Mouse (Mus musculus) G1E (cell line): ENCODE results near the gene A26c2. TPM values are rescaled to one million over a fixed set of nuclear protein-coding genes. Genes with fewer than 3 reads are reported as not detected.

Experiments
- ATAC-seq: 2 replicates; pipeline ENCODE4 v1.8.0; 2016; ENCODE audit warnings: mild to moderate bottlenecking; ENCODE audit not compliant: insufficient number of reproducible peaks, poor library complexity, low FRiP score, severe bottlenecking; ENCODE audit errors: extremely low read depth
- DNase-seq: peaks from one replicate; pipeline ENCODE4 v3.0.0; 2012; ENCODE audit warnings: low spot score
- H3K27me3 ChIP-seq: 2 replicates; pipeline ENCODE4 v1.6.1; 2012; ENCODE audit warnings: mild to moderate bottlenecking, low read length, inconsistent platforms; ENCODE audit not compliant: insufficient read depth
- H3K36me3 ChIP-seq: replicated peaks from 2 replicates; pipeline ENCODE3; 2012; ENCODE audit warnings: mild to moderate bottlenecking, inconsistent platforms
- H3K4me1 ChIP-seq: 2 replicates; pipeline ENCODE4 v1.6.1; 2012; ENCODE audit warnings: low read depth, low read length, inconsistent platforms, mixed read lengths; ENCODE audit not compliant: insufficient read depth
- H3K4me3 ChIP-seq: 2 replicates; pipeline ENCODE4 v1.5.1; 2012; ENCODE audit warnings: low read depth, mild to moderate bottlenecking, inconsistent platforms, low read length, moderate library complexity, mixed read lengths
- H3K9me3 ChIP-seq: replicated peaks from 2 replicates; pipeline ENCODE4 v1.6.1; 2012; ENCODE audit warnings: inconsistent platforms
- CTCF ChIP-seq: IDR thresholded peaks from 2 replicates; pipeline ENCODE4 v1.5.1; 2012; ENCODE audit warnings: low read depth, low read length, inconsistent platforms, mixed read lengths
- GATA1 ChIP-seq: IDR thresholded peaks from 2 replicates; pipeline ENCODE4 v1.6.1; 2012; ENCODE audit warnings: borderline replicate concordance, low read length, inconsistent platforms, mixed read lengths
- GATA2 ChIP-seq: IDR thresholded peaks from 2 replicates; pipeline ENCODE4 v1.6.1; 2012; ENCODE audit warnings: low read depth, low read length, inconsistent platforms, borderline replicate concordance
- POLR2AphosphoS5 ChIP-seq: IDR thresholded peaks from 2 replicates; pipeline ENCODE4 v1.6.1; 2012; ENCODE audit warnings: low read depth, low read length, inconsistent platforms; ENCODE audit not compliant: insufficient replicate concordance
- TAL1 ChIP-seq: conservative IDR thresholded peaks from 2 replicates; pipeline ENCODE4 v1.6.1; 2012; ENCODE audit warnings: low read depth, low read length, inconsistent platforms, mixed read lengths
- polyA plus RNA-seq: library from polyadenylated mRNA; stranded (reverse); fragments of >175 nt; gene quantifications from 2 replicates; pipeline ENCODE4 v1.2.3, GENCODE M21; 2012
- total RNA-seq, 2 experiments: library from RNA; stranded (forward) in 1 of 2; stranded (reverse) in 1 of 2; fragments of 200-1000 nt in 1 of 2; fragments of >200 nt in 1 of 2; fragmentation: Nextera tagmentation in 1 of 2; gene quantifications; 2 replicates each; pipeline ENCODE4 v1.2.3; 2014 to 2017

Gene A26c2
- total RNA-seq (2014; fragmentation: Nextera tagmentation) = not detected in 2 replicates
- not detected in 2 replicates for total RNA-seq (2017)
- polyA plus RNA-seq = not detected in 2 replicates

GRCm38 (mm10) chr7:62823573-62823972, at the start of gene A26c2:
Gene A26c2, minus strand, starts transcription at chr7:62823673.
- no peaks in the 10 kb centered on the region for H3K36me3 ChIP-seq
- H3K4me1 ChIP-seq = no peaks in the 10 kb centered on the region
- no peaks in the 10 kb centered on the region for H3K27me3 ChIP-seq
- DNase-seq (no peak), ATAC-seq (no peak)
- no peak within 1 kb of the TSS for H3K4me3 ChIP-seq
- H3K9me3 ChIP-seq = 0 out of 2 replicates have a peak, but pooled peaks cover 2% of the 10 kb centered on the region
- no peak for TF ChIP-seq GATA2

GRCm38 (mm10) chr7:62851471-62851870, 28.0 kb upstream of the A26c2 start:
- H3K9me3 ChIP-seq = no peaks in the 10 kb centered on the region
- TF ChIP-seq TAL1 (no peak), GATA1 (no peak), GATA2 (no peak), POLR2AphosphoS5 (no peak), CTCF (no peak)
- no peak for ATAC-seq

More at GRCm38 (mm10) chr7:62851471-62851870, 28.0 kb upstream of the A26c2 start:
- H3K36me3 ChIP-seq = no peaks in the 10 kb centered on the region
- H3K4me3 ChIP-seq = no peak overlapping the region
- no peaks in the 10 kb centered on the region for H3K4me1 ChIP-seq
- no peak for DNase-seq
- H3K27me3 ChIP-seq = no peaks in the 10 kb centered on the region
